Mouse (Mus musculus) intestine, postnatal 0 days (tissue): ENCODE data around the gene Tbpl2. TPM values are rescaled to one million over a fixed set of nuclear protein-coding genes. Genes with fewer than 3 reads are reported as not detected.

ENCODE experiments used
- ATAC-seq: fragments of 200-750 bp; cut with Nextera tagmentation; 2 replicates; pipeline ENCODE4 v1.8.0; 2017; ENCODE audit warnings: mild to moderate bottlenecking, moderate TSS enrichment, moderate library complexity
- H3K27ac ChIP-seq: fragments of 300-500 bp; sonication (generic); 2 replicates; pipeline ENCODE4 v1.5.1; 2014; ENCODE audit warnings: mild to moderate bottlenecking, low read depth, low read length, moderate library complexity
- H3K27me3 ChIP-seq: fragments of 300-500 bp; sonication (generic); replicated peaks from 2 replicates; pipeline ENCODE4 v1.6.1; 2014; ENCODE audit warnings: low read length, mixed read lengths; ENCODE audit not compliant: control insufficient read depth, insufficient read depth
- H3K36me3 ChIP-seq: fragments of 300-500 bp; sonication (generic); 2 replicates; pipeline ENCODE4 v1.6.1; 2014; ENCODE audit warnings: mild to moderate bottlenecking, moderate library complexity; ENCODE audit not compliant: control insufficient read depth, insufficient read depth
- H3K4me1 ChIP-seq: fragments of 300-500 bp; sonication (generic); replicated peaks from 2 replicates; pipeline ENCODE4 v1.6.1; 2014; ENCODE audit warnings: antibody characterized with exemption, low read length, mixed read lengths; ENCODE audit not compliant: control insufficient read depth, insufficient read depth
- H3K4me2 ChIP-seq: fragments of 300-500 bp; sonication (generic); replicated peaks from 2 replicates; pipeline ENCODE4 v1.6.1; 2014; ENCODE audit warnings: low read depth, mild to moderate bottlenecking, moderate library complexity
- H3K4me3 ChIP-seq: fragments of 300-500 bp; sonication (generic); 2 replicates; pipeline ENCODE4 v1.5.1; 2014; ENCODE audit warnings: low read depth, low read length
- H3K9ac ChIP-seq: fragments of 300-500 bp; sonication (generic); 2 replicates; pipeline ENCODE4 v1.6.1; 2014; ENCODE audit warnings: mild to moderate bottlenecking, low read depth, low read length
- H3K9me3 ChIP-seq: fragments of 300-500 bp; sonication (generic); 2 replicates; pipeline ENCODE4 v1.6.1; 2016; ENCODE audit warnings: mixed run types; ENCODE audit not compliant: control insufficient read depth
- CTCF ChIP-seq: sonication (generic); IDR thresholded peaks from 2 replicates; pipeline ENCODE4 v1.5.1; 2016; ENCODE audit warnings: low read depth, mild to moderate bottlenecking, control low read depth, antibody characterized with exemption, moderate library complexity
- WGBS: fragments of 180-500 bp; shearing (Covaris S2); extraction: QIAGEN DNeasy Blood & Tissue Kit; methylation state at CpG from one replicate; pipeline ENCODE4 v1.1.7; 2014; 5-methylcytosine and 5-hydroxymethylcytosine counted together
- polyA plus RNA-seq: library from polyadenylated mRNA; unstranded; fragments of >200 nt; fragmentation: Nextera tagmentation; extraction: Ambion mirVana; gene quantifications from 2 replicates; pipeline ENCODE4 v1.2.1, GENCODE M21; 2015

The Tbpl2 gene
- polyA plus RNA-seq, result not detected in 2 replicates

- no peak for TF ChIP-seq CTCF
- Histone ChIP-seq H3K4me2 (no peak within 1 kb of the TSS), H3K9me3 (no peaks in the 10 kb centered on the region), H3K36me3 (no peaks in the 10 kb centered on the region), H3K27me3 (no peaks in the 10 kb centered on the region), H3K27ac (no peak within 1 kb of the TSS), H3K4me3 (no peak within 1 kb of the TSS), H3K9ac (no peak within 1 kb of the TSS), H3K4me1 (no peaks in the 10 kb centered on the region)
- WGBS, result 83% methylated on average over 4 of the region's 4 CpGs
- no peak for ATAC-seq
Observed at GRCm38 (mm10) chr2:24096495-24096894, at the start of gene Tbpl2. Gene Tbpl2 (minus strand): TSS chr2:24096595.

- H3K36me3 ChIP-seq, result no peaks in the 10 kb centered on the region
- H3K27ac ChIP-seq, result no peak overlapping the region
- WGBS, result 81% methylated on average over 1 of the region's 1 CpGs
- no peak overlapping the region for H3K9ac ChIP-seq
- TF ChIP-seq CTCF, result no peak
- no peak overlapping the region for H3K4me3 ChIP-seq
- H3K27me3 ChIP-seq, result no peaks in the 10 kb centered on the region
- H3K9me3 ChIP-seq, result no peaks in the 10 kb centered on the region
- no peak overlapping the region for H3K4me2 ChIP-seq
- H3K4me1 ChIP-seq, result no peaks in the 10 kb centered on the region
- ATAC-seq, result no peak
Observed at GRCm38 (mm10) chr2:24134373-24134772, 38.0 kb upstream of the Tbpl2 start.

GRCm38 (mm10) chr2:24109085-24109484 lies 12.7 kb upstream of the Tbpl2 start:
- H3K4me1 ChIP-seq, result no peaks in the 10 kb centered on the region
- no peak overlapping the region for H3K4me3 ChIP-seq
- H3K9me3 ChIP-seq, result no peaks in the 10 kb centered on the region
- H3K36me3 ChIP-seq, result no peaks in the 10 kb centered on the region
- no peak for ATAC-seq
- no peak overlapping the region for H3K4me2 ChIP-seq
- no peak for TF ChIP-seq CTCF
- H3K27me3 ChIP-seq, result no peaks in the 10 kb centered on the region
- H3K9ac ChIP-seq, result no peak overlapping the region
- H3K27ac ChIP-seq, result no peak overlapping the region

- H3K4me1 ChIP-seq, result no peaks in the 10 kb centered on the region
- H3K27me3 ChIP-seq, result no peaks in the 10 kb centered on the region
- WGBS, result 77% methylated on average over 4 of the region's 4 CpGs
- H3K4me2 ChIP-seq, result no peak overlapping the region
- no peak for TF ChIP-seq CTCF
- H3K9me3 ChIP-seq, result no peaks in the 10 kb centered on the region
- H3K9ac ChIP-seq, result no peak overlapping the region
- H3K36me3 ChIP-seq, result no peaks in the 10 kb centered on the region
- H3K27ac ChIP-seq, result no peak overlapping the region
- H3K4me3 ChIP-seq, result no peak overlapping the region
- ATAC-seq, result no peak
Observed at GRCm38 (mm10) chr2:24103619-24104289, 7.4 kb upstream of the Tbpl2 start.

GRCm38 (mm10) chr2:24090921-24091320 lies 5.5 kb downstream of the Tbpl2 start:
- no peaks in the 10 kb centered on the region for H3K27me3 ChIP-seq
- WGBS, result 78% methylated on average over 1 of the region's 1 CpGs
- no peak overlapping the region for H3K4me2 ChIP-seq
- H3K9me3 ChIP-seq, result no peaks in the 10 kb centered on the region
- ATAC-seq, result no peak
- no peaks in the 10 kb centered on the region for H3K4me1 ChIP-seq
- H3K9ac ChIP-seq, result no peak overlapping the region
- H3K36me3 ChIP-seq, result no peaks in the 10 kb centered on the region
- no peak overlapping the region for H3K27ac ChIP-seq
- TF ChIP-seq CTCF, result no peak
- H3K4me3 ChIP-seq, result no peak overlapping the region

GRCm38 (mm10) chr2:24050459-24050858 lies 45.9 kb downstream of the Tbpl2 start:
- Histone ChIP-seq H3K27ac (no peak overlapping the region), H3K27me3 (no peaks in the 10 kb centered on the region), H3K36me3 (no peaks in the 10 kb centered on the region), H3K4me2 (no peak overlapping the region), H3K4me3 (no peak overlapping the region), H3K9ac (no peak overlapping the region), H3K4me1 (no peaks in the 10 kb centered on the region), H3K9me3 (no peaks in the 10 kb centered on the region)
- TF ChIP-seq CTCF, result no peak
- WGBS, result 75% methylated on average over 3 of the region's 3 CpGs
- ATAC-seq, result no peak
